Mouse (Mus musculus): Measurements from ENCODE around the gene Spata20. TPM values are rescaled to one million over a fixed set of nuclear protein-coding genes. Genes with fewer than 3 reads are reported as not detected.

Gene Spata20
- polyA plus RNA-seq (2014; fragmentation: Nextera tagmentation; extraction: Ambion mirVana) = 0.17 TPM in 1 of 2 replicates, not detected in the other

DNA sequence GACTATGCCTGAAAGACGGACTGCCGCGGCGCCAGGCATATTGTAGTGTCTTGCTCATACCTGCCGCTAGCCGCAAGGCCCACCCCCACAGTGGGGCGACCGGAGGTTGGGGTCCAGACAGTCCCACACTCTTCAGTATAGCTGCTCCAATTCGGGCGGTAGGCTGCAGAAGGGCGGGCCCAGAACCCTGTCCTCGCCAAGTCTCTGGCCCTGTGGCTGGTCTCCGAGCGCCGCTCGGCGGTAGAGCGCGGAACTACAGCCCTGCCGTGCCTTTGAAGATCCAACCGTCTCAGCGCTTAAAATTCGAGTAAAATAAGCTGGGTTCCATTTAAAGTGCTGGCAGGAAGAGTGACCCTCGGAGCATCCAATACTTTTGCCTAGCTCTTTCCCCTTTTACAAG lies at the start of gene Spata20:
Gene Spata20 (minus strand): TSS at position 179 of the 400 bp plus-strand sequence.
- H3K9ac ChIP-seq (ENCODE audit: low read length) = no peak within 1 kb of the TSS
- 0 out of 2 replicates have a peak within 1 kb of the TSS, but pooled peaks have one; percentile 15 for H3K4me2 ChIP-seq (ENCODE audit: low read depth, low read length, severe bottlenecking)
- DNase-seq (ENCODE audit: low spot score) (peak; percentile 92), ATAC-seq (replicated peaks; ENCODE audit: low FRiP score) (peak; percentile 72)
- H3K4me3 ChIP-seq (ENCODE audit: low read depth, low read length) = no peak within 1 kb of the TSS
- H3K27ac ChIP-seq (ENCODE audit: low read depth, low read length) = no peak within 1 kb of the TSS
- no peaks in the 10 kb centered on the region for H3K9me3 ChIP-seq (ENCODE audit: control insufficient read depth, low read length)
- peaks cover 4% of the 10 kb centered on the region; the same call in 1 of the 2 replicates for H3K27me3 ChIP-seq (ENCODE audit: control insufficient read depth, insufficient read depth, low read length)
- peaks cover 2% of the 10 kb centered on the region; the same call in 1 of the 2 replicates for H3K4me1 ChIP-seq (replicated peaks; ENCODE audit: control insufficient read depth, insufficient read depth, low read length)
- WGBS = 2% methylated on average over 24 of the region's 24 CpGs
- no peaks in the 10 kb centered on the region for H3K36me3 ChIP-seq (ENCODE audit: control insufficient read depth, insufficient read depth, low read length)

DNA sequence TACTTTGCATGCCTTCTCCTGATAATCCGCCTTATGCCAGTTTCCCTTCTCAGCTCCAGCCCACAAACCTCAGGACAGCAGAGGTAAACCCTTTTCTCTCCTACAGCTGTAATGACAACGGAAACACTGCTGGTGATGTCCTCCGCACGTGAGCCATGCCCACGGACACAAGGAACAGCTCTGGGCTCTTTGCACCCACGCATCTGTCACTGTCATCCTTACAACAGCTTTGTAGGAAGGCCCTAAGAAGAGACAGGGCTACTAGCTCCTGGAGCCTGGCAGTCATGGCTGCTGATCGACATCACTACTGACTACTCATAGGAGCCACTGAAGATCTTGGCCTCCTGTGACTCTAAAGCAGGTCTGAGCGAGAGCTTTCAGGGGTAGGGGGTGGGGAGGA lies 47.2 kb upstream of the Spata20 start:
- ATAC-seq (replicated peaks; ENCODE audit: low FRiP score) = no peak
- no peak overlapping the region for H3K9ac ChIP-seq (ENCODE audit: low read length)

DNA sequence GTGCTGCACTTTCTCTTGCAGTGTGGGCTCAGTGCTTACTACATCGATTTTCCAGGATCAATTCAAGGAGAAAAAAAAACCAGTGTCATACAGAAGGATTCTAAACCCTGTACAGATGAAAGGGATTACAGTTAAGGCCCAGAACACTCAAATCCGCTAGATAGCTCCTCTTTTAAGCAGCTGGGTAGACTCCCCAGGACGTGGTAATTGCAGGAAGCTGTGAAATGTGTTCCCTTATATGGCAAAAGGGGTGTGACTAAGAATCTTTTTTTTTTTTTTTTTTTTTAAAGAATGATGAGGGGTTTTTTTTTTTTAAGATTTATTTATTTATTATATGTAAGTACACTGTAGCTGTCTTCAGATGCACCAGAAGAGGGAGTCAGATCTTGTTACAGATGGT lies 42.9 kb upstream of the Spata20 start:
- no peak overlapping the region for H3K4me3 ChIP-seq (ENCODE audit: low read depth, low read length)
- H3K9me3 ChIP-seq (ENCODE audit: control insufficient read depth, low read length) = no peaks in the 10 kb centered on the region
- H3K4me2 ChIP-seq (ENCODE audit: low read depth, low read length, severe bottlenecking) = no peak overlapping the region
- ATAC-seq (replicated peaks; ENCODE audit: low FRiP score) (no peak), DNase-seq (ENCODE audit: low spot score) (no peak)
- H3K36me3 ChIP-seq (ENCODE audit: control insufficient read depth, insufficient read depth, low read length) = no peaks in the 10 kb centered on the region
- H3K27ac ChIP-seq (ENCODE audit: low read depth, low read length) = no peak overlapping the region
- H3K9ac ChIP-seq (ENCODE audit: low read length) = no peak overlapping the region
- 53% methylated on average over 3 of the region's 3 CpGs for WGBS
- H3K4me1 ChIP-seq (replicated peaks; ENCODE audit: control insufficient read depth, insufficient read depth, low read length) = no peaks in the 10 kb centered on the region
- no peaks in the 10 kb centered on the region for H3K27me3 ChIP-seq (ENCODE audit: control insufficient read depth, insufficient read depth, low read length)

More for the DNA sequence above, 47.2 kb upstream of the Spata20 start:
- H3K4me3 ChIP-seq (ENCODE audit: low read depth, low read length) = no peak overlapping the region
- WGBS = 86% methylated on average over 8 of the region's 8 CpGs
- H3K4me2 ChIP-seq (ENCODE audit: low read depth, low read length, severe bottlenecking) = no peak overlapping the region
- no peaks in the 10 kb centered on the region for H3K9me3 ChIP-seq (ENCODE audit: control insufficient read depth, low read length)
- no peaks in the 10 kb centered on the region for H3K4me1 ChIP-seq (replicated peaks; ENCODE audit: control insufficient read depth, insufficient read depth, low read length)
- no peak overlapping the region for H3K27ac ChIP-seq (ENCODE audit: low read depth, low read length)
- no peaks in the 10 kb centered on the region for H3K36me3 ChIP-seq (ENCODE audit: control insufficient read depth, insufficient read depth, low read length)
- DNase-seq (ENCODE audit: low spot score) = no peak
- no peaks in the 10 kb centered on the region for H3K27me3 ChIP-seq (ENCODE audit: control insufficient read depth, insufficient read depth, low read length)

DNA sequence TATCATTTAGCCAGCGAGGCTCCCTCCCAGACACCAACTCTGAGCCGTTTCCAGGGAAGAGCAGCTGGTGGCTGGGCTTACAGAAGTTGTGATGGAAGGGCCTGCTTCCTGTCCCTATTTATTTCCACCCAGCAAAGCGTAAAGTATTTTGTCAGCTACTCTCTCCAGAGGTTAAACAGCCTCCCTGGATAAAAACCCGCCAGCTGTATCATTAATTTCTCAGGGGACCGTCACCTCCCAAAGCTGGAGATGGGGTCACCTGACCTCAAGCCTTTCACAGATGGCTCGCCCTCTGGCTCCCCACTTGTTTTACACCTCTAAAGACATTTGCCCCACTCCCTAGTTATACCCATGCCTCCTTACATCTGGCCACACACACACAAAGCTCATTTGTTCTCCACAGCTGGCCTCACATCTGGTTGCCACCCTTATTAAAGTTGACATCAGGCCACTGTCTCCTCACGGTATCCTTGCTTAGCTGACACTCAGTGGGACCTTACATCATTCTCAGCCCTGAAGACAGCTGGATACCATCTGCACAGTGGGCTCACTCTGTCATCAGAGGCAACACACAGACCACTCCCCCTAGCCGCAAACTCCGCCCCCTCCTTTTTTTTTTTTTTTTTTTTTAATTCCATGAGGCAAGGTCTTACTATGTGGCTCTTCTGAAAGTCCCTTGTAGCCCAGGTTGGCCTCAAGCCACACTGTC lies 40.3 kb upstream of the Spata20 start:
- Histone ChIP-seq H3K9me3 (ENCODE audit: control insufficient read depth, low read length) (no peaks in the 10 kb centered on the region), H3K4me2 (ENCODE audit: low read depth, low read length, severe bottlenecking) (no peak overlapping the region), H3K4me1 (replicated peaks; ENCODE audit: control insufficient read depth, insufficient read depth, low read length) (no peaks in the 10 kb centered on the region), H3K27ac (ENCODE audit: low read depth, low read length) (no peak overlapping the region), H3K9ac (ENCODE audit: low read length) (no peak overlapping the region), H3K27me3 (ENCODE audit: control insufficient read depth, insufficient read depth, low read length) (no peaks in the 10 kb centered on the region), H3K36me3 (ENCODE audit: control insufficient read depth, insufficient read depth, low read length) (no peaks in the 10 kb centered on the region), H3K4me3 (ENCODE audit: low read depth, low read length) (no peak overlapping the region)
- 0 out of 2 replicates have a peak, but pooled peaks have one; percentile 33 for ATAC-seq (replicated peaks; ENCODE audit: low FRiP score)
- DNase-seq (ENCODE audit: low spot score) = no peak
- WGBS = 57% methylated on average over 9 of the region's 9 CpGs

DNA sequence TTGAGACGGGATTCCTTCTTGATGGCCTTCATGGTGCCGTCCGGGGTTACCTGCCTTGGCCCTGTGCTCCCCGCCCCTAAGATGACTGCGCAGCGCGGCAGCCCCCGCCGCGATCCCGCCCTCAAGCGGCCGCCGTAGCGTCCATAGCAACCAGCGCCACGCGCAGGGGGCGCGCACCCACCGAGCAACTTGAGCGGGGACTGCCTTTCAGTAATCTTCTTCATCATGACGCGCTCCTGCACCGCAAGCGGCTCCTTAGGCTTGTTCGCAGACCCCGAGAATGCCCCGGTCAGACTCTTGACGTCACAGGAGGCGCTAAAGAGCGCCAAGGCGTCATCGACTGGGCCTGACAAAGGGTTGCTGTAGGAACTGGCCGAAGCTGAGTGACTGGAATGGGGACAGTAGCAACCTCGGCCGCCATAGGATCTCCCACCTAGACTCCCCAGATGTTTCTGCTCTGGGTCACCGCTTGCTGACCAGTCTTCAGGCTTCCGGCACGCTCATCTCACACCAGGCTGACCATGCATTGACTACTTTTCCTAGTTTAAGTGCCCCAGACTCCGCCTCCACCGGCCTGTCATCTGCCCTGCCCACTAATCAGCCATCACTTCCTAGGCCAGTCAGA lies 35.4 kb upstream of the Spata20 start, which contains the start of gene Mycbpap:
Gene Mycbpap (minus strand): TSS at position 524 of the 625 bp plus-strand sequence.
- 1% methylated on average over 42 of the region's 42 CpGs for WGBS
- Histone ChIP-seq H3K4me3 (ENCODE audit: low read depth, low read length) (peak within 1 kb of the TSS; percentile 41), H3K4me1 (replicated peaks; ENCODE audit: control insufficient read depth, insufficient read depth, low read length) (0 out of 2 replicates have a peak, but pooled peaks cover 2% of the 10 kb centered on the region), H3K36me3 (ENCODE audit: control insufficient read depth, insufficient read depth, low read length) (no peaks in the 10 kb centered on the region), H3K27me3 (ENCODE audit: control insufficient read depth, insufficient read depth, low read length) (no peaks in the 10 kb centered on the region), H3K9ac (ENCODE audit: low read length) (peak within 1 kb of the TSS; percentile 63), H3K4me2 (ENCODE audit: low read depth, low read length, severe bottlenecking) (peak within 1 kb of the TSS; percentile 84), H3K9me3 (ENCODE audit: control insufficient read depth, low read length) (no peaks in the 10 kb centered on the region), H3K27ac (ENCODE audit: low read depth, low read length) (no peak within 1 kb of the TSS)
- DNase-seq (ENCODE audit: low spot score) (peak; percentile 80), ATAC-seq (replicated peaks; ENCODE audit: low FRiP score) (peak; percentile 78)

DNA sequence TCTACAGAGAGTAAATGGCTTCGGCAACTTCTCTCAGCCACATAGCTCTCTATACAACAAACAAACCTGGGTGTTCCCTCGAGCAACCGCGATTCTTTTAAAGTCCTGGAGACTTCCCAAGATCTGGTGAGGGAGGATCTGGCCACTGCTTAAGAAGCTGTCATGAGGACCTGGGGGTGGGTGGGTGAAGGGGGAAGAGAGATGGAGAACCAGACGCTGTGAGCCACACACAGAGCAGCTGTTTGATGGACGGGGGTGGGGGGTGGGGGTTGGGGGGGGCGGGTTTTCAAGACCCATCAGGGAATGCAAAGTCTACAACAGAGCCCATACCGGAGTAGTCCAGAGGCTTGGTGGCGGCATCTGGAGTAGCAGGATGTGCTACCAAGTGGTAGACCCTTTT lies 27.5 kb upstream of the Spata20 start:
- DNase-seq (ENCODE audit: low spot score) = no peak
- 75% methylated on average over 9 of the region's 9 CpGs for WGBS
- H3K27ac ChIP-seq (ENCODE audit: low read depth, low read length) = no peak overlapping the region
- no peaks in the 10 kb centered on the region for H3K36me3 ChIP-seq (ENCODE audit: control insufficient read depth, insufficient read depth, low read length)
- H3K27me3 ChIP-seq (ENCODE audit: control insufficient read depth, insufficient read depth, low read length) = no peaks in the 10 kb centered on the region
- no peak overlapping the region for H3K9ac ChIP-seq (ENCODE audit: low read length)
- no peak overlapping the region for H3K4me3 ChIP-seq (ENCODE audit: low read depth, low read length)
- H3K9me3 ChIP-seq (ENCODE audit: control insufficient read depth, low read length) = no peaks in the 10 kb centered on the region
- no peaks in the 10 kb centered on the region for H3K4me1 ChIP-seq (replicated peaks; ENCODE audit: control insufficient read depth, insufficient read depth, low read length)
- H3K4me2 ChIP-seq (ENCODE audit: low read depth, low read length, severe bottlenecking) = no peak overlapping the region
- ATAC-seq (replicated peaks; ENCODE audit: low FRiP score) = no peak

DNA sequence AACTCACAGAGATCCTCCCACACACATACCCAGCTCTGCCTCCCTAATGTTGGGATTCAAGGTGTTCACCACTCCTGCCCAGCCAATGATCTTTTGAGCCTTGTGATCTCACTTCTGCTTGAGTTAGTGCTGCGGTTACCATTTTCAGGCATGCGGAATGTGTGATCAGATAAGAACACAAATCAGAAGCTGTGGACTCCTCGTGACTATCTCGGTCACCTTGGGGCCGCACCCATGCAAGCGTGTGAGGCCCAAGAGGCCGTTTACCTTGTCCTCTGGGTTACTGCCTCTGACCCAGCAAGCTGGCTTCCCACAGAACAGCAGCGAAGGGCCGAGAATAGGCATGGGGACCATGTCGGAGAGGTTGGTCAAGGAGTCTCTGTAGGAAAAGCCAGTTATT lies 23.0 kb upstream of the Spata20 start:
- Histone ChIP-seq H3K27me3 (ENCODE audit: control insufficient read depth, insufficient read depth, low read length) (no peaks in the 10 kb centered on the region), H3K4me2 (ENCODE audit: low read depth, low read length, severe bottlenecking) (no peak overlapping the region), H3K36me3 (ENCODE audit: control insufficient read depth, insufficient read depth, low read length) (no peaks in the 10 kb centered on the region), H3K4me3 (ENCODE audit: low read depth, low read length) (no peak overlapping the region), H3K4me1 (replicated peaks; ENCODE audit: control insufficient read depth, insufficient read depth, low read length) (no peaks in the 10 kb centered on the region), H3K9ac (ENCODE audit: low read length) (no peak overlapping the region), H3K27ac (ENCODE audit: low read depth, low read length) (no peak overlapping the region), H3K9me3 (ENCODE audit: control insufficient read depth, low read length) (no peaks in the 10 kb centered on the region)
- DNase-seq (ENCODE audit: low spot score) = no peak
- ATAC-seq (replicated peaks; ENCODE audit: low FRiP score) = no peak
- WGBS = 93% methylated on average over 10 of the region's 10 CpGs

DNA sequence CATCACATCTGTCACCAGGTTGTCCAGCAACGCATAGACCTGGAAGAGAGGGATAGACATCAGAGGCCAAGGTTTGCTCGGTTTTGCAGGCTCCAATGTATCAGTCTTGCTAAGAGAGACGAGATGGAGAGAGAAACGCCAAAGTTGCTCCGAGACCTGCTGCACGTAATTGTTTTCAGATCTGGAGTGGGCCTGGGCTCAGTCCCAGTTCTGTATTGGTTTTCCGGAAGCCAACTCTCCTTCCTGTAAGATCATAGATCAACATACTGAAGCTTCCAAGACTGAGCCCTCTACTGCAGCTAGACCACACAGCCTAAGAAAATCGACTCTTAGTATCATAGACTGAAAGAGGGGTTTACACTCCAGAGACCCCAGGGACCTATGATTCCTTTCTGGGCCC lies 15.5 kb upstream of the Spata20 start:
- WGBS = 90% methylated on average over 8 of the region's 8 CpGs
- ATAC-seq (replicated peaks; ENCODE audit: low FRiP score) = no peak
- peaks cover 8% of the 10 kb centered on the region; the same call in 1 of the 2 replicates for H3K27me3 ChIP-seq (ENCODE audit: control insufficient read depth, insufficient read depth, low read length)

More for the DNA sequence above, 15.5 kb upstream of the Spata20 start:
- H3K4me3 ChIP-seq (ENCODE audit: low read depth, low read length) = no peak overlapping the region
- no peaks in the 10 kb centered on the region for H3K9me3 ChIP-seq (ENCODE audit: control insufficient read depth, low read length)
- no peak overlapping the region for H3K9ac ChIP-seq (ENCODE audit: low read length)
- no peak overlapping the region for H3K4me2 ChIP-seq (ENCODE audit: low read depth, low read length, severe bottlenecking)
- H3K27ac ChIP-seq (ENCODE audit: low read depth, low read length) = no peak overlapping the region
- no peaks in the 10 kb centered on the region for H3K36me3 ChIP-seq (ENCODE audit: control insufficient read depth, insufficient read depth, low read length)
- H3K4me1 ChIP-seq (replicated peaks; ENCODE audit: control insufficient read depth, insufficient read depth, low read length) = peaks cover 13% of the 10 kb centered on the region
- no peak for DNase-seq (ENCODE audit: low spot score)

Measured in forebrain, embryonic 11.5 days (tissue).